Mouse (Mus musculus): ENCODE measurements around the gene Stac3. TPM values are rescaled to one million over a fixed set of nuclear protein-coding genes. Genes with fewer than 3 reads are reported as not detected.

Stac3 gene
- total RNA-seq, 2 experiments from 2014 or later, result 3.5 to 5.3 TPM

DNA sequence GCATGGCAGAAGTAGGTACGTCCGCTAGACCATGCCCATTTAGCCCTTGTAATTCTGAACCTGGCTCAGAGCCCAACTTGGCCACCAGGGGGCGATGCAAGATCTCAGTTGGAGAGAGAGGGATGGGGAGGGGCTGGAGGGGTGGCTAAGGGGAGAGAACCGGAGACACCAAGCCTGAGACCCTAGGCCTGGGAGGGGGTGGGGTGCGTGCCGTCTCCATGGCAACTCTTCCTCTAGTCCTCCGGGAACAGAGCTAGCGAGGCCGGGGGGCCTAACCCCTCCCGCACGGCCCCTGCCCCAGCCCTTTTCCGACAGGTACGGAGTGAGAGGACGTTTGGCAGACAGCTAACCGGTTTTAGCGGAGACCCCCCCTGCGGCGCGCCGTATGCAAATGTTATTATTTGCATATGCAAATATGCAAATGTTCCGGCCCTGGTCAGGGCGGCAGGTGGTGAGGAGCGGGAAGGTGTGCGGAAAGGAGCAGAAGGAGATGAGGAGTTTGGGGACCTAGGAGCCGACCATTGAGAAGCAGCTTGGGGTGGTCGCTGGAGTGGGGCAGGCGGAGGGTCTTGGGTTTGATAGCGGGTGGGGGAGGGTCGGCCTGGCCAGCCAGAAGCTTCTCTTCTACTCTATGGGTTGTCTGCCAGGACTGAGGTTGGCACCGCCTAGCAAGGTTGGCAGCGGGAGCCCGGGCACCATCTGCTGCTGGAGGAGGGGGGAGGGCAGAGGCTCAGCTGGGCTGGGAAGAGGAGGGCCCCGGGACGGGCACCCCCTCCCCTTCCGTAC, 7.8 kb downstream of the Stac3 start:
- DNase-seq (ENCODE audit: low spot score in 2 of 2), result peak; percentile 95

DNA sequence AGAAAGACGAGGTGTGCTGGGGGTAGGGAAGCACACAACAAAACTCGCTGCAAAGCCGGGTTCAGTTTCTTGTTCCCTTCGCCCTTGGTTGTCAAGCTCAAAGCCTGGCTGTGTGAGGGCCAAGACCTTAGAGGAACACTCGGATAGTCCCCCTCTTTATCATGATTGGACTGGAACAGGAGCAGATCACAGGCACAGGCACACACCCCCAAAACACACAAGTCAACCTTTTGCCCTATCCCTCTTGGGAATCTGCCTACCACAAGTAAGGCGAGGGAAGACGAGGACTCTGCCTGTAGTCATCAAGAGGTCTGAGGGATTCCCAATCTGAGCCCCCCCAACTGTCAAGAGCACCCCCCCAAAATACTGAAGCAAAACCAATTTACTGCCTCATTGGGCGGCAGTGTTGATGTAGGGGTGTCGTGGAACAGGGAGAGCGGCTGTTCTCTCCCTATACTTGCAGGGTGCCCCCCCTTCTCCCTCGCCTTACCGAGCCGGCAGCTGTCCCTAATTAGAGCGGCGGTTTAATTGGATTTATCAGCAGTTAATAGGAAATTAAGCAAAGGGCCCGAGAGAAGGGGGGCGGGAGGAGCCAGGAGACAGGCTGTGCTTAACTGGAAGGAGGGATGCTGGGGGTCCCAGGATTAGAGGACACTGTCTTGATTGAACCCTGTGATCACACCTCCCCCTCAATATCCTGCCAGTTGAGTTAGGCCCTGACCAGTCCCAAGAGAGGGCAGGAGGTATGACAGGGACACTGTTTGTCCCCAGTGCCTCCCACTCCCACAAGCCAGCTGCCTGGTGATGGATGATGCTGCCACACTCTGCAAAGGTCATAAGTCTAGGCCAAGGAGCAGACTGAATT, 8.6 kb downstream of the Stac3 start:
- DNase-seq (ENCODE audit: low spot score in 2 of 2), result peak in 1 of 2 experiments; percentile 63

DNA sequence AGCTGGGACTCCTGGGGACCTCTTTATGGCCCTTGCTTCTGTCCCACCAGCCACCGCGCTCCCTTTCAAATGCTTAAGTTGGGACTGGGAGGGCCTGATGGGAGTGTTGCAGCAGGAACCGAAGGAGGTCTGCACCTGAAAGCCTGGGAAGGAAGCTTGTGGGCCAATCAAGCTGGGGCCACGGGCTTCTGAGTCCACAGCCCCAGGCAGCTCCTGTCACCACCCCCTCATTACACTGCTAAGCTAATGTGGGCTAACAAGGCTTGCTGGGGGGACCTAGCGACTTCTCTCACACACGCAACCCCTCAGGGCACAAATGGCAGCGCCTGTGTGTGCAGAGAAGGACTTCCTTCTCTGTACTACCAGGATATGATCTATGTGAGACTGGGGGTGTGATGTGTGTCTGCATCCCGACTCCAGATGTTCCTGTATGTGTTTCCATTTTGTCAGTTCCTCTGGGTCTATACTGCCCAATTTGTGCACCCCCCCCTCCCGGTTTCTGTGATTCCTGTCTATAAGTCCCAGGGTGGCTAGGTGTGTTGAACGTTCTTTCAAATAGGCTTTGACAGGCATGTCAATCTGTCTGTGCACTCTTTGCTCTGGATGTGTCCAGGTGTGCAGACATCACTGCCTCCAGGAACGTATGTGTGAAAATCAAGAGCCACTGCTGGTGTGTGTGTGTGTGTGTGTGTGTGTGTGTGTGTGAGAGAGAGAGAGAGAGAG, 9.6 kb downstream of the Stac3 start:
- peak in 1 of 2 experiments; percentile 30 for DNase-seq (ENCODE audit: low spot score in 2 of 2)

DNA sequence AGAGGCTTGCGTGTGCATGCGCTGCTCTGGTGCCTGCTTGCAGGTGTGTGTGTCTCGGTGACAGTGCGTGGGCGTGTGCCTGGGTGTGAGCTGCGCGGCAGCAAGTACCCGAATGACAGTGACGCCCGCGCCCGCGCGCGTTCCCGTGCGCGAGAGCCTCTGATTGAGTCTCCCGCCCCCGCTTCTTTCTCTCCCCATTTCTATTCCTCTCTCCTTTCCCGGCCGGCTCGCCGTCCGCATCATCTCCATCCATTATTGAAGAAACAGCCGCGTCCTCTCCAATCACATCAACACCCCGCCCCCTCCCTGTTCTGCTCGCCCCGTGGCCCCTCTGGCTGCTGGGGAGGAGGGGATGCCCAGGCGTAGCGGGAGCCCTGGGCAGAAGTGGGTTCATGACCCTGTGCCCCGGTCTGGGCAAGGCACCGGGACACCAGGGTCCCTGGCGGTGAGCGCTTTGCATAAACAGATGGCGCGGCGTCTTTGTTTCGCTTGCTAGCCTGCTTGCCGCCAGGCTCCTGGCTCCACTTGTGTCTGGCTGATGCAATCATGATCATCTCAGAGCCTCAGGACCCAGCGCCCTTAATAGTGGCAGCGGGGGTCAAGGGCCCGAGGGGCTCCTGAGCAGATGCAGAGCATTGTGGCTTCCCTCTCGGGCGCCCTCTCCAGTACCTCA, 10.3 kb downstream of the Stac3 start:
- DNase-seq (ENCODE audit: low spot score in 2 of 2), result peak; percentile 75 to 80

DNA sequence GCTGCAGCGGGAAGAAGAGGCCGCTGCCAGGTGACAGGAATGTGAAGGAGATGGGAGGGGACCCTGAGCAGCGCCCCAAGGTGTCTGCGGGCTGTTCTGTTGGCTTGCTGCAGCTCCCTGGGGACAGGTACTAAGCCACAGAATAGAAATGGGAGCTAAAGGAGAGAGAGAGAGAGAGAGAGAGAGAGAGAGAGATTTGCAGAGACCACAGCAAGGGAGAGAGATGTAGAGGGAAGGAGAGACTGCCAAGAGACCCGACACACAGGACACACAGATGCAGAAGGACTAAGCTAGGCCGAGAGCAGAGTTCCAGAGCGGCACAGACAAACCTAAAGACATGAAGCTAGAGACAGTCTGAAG, 10.8 kb downstream of the Stac3 start:
- DNase-seq (ENCODE audit: low spot score in 2 of 2), result no peak

DNA sequence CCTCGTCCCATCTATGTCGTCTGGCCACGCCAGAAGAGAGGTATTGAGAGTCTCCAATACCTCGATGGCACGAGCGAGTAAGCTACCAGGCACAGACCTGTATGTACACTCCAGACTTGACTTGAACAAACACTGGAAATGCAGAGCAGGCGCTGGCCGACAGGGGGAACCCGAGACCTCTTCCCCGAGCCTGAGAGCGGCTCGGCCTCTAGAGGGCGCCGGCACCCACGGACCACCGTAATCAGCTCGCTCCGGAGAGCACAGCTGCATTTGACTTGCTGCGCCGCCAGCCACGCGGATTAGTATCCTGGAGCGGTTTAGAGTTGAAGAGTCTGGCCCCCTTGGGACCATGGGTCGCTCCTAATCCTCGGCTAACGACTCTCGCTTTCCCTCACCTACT, 11.3 kb downstream of the Stac3 start:
- peak; percentile 98 for DNase-seq (ENCODE audit: low spot score in 2 of 2)

DNA sequence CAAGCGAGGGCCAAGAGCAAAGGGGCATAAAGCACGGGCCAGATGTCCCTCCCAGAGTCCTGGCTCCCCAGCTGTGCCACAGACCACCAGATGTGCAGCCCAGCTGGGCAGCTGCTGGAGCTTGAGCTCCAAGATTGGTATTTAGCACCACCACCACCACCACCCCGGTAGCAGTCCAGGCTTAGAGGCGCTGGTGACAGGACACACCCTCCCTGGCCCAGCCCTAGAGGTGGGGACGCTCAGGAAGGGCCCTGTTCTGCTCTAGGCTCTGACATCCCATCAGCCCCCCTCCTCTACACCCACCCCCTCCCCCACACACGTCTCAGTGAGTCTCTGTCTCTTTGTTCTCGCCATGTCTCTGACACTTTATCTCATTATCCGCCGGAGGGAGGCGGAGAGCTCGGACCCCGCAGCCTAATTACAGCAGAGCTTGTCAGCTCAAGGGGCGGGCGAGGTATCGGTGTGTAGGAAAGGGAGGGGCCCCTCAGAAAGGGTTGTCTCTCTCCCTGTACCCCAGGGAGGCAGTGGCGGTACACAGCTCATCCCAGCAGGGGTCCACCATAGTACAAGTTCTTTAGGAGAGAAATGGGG, 12.1 kb downstream of the Stac3 start:
- no peak for DNase-seq (ENCODE audit: low spot score in 2 of 2)

DNA sequence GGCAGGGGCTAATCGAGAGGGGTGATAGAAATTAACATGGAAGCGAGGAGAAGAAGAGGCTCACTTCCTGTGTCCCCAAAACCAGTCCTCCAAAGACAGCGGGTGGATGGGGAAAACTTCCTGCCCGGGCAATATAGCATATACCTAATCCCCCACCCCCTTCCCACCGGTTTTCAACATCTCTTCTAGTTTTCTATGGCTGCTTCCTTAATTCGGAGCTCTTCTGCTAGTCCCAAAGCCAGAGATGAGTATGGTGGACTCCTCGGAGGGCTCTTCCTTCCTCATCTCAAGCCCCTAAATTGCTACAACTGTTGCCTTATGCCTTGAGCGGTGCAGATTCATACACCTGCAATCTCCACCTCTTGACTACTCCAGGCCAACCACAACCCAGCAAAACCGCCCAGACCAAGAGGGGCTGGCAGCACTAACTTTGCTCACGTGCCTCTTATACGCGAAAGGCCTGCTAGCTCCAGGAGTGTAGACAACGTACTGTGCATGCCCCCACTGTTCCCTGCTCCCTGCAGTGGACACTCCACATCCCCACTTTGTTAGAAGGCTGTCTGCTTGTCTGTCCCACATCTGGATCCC, 12.7 kb downstream of the Stac3 start:
- DNase-seq (ENCODE audit: low spot score in 2 of 2), result no peak

DNA sequence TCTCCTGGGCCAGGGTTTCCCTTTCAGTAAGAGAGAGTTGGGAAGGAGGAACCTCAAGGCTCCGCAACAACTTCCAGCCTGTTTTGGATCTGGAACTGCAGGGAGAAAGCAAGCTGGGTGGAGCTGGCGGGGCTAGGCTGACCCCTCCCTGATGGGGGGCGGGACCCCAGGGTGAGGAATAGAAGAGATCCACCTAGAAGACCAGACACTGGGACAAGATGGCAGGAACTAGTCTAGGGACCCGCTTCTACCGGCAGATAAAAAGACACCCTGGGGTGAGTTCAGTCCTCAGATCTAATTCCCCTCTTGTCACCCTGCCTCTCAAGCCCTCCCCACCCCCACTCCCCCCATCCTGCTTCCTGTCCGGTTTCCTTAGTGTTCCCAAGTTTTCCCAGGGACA, 13.3 kb downstream of the Stac3 start, which contains the start of gene Ndufa4l2:
Gene Ndufa4l2, plus strand, starts transcription at position 204 of the 400 bp plus-strand sequence.
- no peak for DNase-seq (ENCODE audit: low spot score in 2 of 2)

DNA sequence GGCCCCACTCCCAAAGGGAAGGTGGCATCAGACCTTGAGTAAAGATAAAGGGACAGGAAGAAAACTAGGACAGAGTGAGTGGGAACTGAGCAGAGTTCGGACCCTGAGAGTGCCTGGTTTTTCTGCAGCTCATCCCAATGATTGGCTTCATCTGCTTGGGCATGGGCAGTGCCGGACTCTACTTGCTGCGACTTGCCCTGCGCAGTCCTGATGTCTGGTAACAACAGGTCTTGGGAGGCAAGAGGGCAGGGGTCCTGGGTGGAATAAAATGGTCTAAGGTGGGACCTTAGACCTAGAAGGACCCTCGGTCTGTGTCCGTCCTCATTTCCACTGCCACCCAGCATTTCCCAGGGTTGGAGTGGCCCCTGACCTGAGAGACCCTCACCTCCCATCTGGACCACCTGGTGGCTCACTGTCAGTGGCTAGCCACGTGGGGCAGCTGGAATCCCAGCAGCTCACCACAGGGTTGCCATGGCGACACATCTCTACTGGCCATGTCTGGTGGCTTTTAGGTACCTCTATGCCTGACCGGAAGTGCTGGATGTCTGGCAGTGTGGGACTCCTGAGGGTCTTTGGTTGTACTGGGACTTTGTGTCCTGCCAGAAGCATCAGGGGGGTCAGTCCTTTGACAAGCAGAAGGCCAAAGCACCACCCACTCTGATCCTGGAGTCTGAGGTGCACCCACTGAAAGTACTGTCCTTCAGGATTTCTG, 13.9 kb downstream of the Stac3 start:
- no peak for DNase-seq (ENCODE audit: low spot score in 2 of 2)

DNA sequence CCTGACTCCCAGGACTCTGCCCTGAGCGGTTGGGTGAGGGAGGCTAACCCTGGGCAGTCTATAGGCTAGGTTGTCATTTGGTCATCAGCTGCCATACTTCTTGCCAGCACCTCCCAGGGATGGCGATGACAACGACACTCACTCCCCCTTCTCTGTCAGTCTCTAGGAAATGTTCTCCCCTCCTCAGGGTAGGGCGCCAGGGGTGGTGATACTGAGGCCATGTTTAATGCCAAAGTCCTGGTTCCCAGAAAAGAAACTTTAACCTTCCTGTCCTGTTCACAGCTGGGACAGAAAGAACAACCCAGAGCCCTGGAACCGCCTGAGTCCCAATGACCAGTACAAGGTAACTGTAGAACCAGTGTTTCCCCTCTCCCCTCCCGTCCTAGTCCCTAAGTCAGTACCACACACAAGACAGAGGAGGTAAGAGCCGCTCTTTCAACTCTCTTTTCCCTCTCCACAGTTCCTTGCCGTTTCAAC, 14.5 kb downstream of the Stac3 start:
- DNase-seq (ENCODE audit: low spot score in 2 of 2), result no peak

DNA sequence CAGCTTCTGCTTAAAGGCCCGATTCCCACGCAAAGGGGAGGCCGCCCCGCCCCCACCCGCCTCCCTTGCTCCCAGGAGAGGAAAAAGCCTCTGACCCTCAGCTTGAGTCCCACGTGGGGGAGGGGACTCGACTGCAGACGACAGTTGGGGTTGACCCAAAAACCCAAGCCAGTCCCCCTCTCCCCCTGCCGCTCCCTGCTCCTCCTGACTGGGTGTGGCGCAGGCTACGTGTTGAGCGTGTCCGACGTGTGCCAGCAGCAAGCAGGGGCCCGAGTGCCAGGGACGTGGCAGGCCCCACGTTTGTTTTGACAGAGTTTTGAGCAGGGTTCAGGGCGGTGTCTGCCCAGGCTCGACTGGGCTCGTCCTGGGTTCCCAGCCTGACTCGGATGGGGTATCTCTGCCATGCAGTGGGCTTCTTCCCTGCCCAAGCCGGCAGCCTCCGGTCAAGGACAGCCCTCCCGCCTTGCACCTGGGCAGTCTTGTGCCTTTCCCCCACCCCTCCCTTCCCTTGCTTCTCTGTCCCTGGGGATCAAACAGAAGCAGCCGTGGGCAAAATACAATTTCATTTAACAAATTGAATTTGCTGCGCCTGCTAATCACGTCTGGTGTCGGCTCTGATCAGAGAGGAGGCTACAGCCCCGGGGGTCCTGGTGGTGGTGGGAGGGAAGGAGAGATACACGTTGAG, 15.2 kb downstream of the Stac3 start:
- no peak for DNase-seq (ENCODE audit: low spot score in 2 of 2)

DNA sequence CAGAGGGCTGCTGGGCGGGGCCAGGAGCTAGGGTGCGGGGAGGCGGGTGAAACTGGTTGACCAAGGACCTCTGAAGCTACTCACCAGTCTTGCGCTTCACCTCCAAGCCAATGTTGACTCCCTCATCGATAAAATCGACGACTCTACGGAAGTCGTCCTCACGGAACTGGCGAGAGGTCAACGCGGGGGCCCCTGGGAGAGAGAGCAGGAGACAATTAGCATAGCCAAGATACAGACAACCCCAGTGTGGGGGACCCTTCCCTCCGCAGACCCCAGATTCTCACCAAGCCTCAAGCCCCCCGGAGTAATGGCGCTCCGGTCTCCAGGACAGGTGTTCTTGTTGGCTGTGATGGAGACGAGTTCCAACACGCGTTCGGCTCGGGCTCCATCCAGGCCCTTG, 16.5 kb downstream of the Stac3 start:
- DNase-seq (ENCODE audit: low spot score in 2 of 2), result no peak

DNA sequence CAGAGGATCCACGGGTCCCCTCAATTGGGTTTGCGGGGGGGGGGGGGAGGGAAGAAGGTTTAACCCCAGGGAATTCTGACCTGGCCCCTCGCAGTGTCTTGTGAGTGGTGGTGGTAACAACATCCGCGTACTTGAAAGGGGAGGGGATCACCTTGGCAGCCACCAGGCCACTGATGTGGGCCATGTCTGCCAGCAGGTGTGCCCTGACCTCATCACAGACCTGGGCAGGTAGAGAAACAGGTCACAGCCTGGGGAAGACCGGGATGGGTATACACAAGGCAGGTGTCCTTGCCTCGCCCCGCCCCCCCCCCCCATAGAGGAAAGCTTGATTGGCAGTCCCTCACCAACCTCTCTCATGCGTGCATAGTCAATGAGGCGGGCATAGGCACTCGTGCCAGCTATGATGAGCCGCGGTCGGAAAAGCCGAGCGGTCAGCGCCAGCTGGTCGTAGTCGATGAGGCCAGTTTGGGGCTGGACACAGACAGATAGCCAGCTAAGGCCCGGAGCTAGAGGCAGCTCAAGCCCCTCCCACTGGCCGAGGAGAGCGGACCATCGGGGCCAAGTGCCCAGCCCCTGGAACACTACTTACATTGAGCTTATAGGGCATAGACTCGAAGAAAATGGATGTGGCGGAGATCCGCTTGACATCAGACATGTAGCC, 17.7 kb downstream of the Stac3 start:
- no peak for DNase-seq (ENCODE audit: low spot score in 2 of 2)

DNA sequence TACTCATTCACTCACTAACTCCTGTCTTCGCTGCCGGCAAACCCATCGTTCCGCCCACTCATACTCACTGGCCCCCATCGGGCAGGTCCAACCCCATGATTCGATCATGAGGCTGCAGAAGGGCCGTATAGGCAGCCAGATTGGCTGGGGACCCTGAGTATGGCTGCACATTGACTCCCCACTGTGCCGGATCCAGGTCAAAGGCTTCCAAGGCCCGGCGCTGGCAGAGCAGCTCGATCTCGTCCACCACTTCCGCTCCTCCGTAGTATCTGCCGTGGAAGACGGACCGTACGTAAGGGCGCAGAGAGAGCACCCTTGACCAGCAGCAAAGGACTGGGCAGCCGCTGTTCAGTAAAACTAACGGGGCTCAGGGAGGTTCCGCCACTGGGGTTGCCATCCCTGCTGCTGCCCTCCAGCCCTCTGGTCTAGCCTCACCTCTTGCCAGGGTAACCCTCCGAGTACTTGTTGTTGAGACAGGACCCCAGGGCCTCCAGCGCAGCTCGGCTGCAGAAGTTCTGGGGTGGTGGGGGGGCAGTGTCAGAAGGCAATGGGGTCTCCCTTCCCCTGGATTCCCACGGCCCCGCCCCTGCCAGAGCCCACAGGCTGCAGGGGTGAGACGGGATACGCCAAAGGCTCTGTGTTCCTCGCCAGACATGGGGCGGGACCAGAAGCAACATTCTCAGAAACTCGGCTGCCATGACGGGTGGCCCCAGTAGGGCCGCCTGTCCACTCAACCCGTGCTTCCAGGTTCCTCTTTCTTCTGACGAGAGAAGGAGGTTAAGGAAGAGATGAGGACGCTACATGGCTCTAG, 18.6 kb downstream of the Stac3 start:
- DNase-seq (ENCODE audit: low spot score in 2 of 2), result no peak

DNA sequence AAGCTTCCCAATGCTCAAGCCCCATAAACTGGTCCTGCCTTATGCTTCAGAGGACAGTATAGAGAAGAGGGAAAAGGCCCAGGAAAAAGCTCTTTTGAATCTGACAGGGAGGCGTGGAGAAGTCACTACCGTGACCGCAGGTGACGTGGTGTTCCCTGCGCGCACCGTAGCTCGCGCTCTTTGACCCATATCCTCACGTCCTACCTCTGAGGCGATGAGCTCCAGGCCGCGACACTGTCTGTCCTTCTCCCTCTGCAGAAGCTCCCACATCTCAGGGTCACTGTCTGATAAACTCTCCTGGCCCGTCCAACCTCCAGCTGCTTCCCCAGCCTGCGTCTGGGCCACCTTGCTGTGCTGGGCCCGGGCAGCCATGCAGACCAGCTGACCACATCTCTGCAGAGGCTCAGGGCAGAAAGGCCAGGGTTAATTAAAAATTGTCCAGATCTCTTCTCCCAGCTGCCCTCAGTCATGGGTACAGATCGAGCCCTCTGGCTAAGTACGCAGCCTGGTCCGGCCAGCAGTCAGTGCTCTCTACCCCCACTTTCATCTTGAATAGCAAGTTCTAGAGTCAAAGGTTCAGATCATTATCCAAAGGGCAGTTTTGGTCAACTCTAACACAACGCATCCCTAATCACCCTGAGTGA, 19.4 kb downstream of the Stac3 start:
- DNase-seq (ENCODE audit: low spot score in 2 of 2), result no peak

DNA sequence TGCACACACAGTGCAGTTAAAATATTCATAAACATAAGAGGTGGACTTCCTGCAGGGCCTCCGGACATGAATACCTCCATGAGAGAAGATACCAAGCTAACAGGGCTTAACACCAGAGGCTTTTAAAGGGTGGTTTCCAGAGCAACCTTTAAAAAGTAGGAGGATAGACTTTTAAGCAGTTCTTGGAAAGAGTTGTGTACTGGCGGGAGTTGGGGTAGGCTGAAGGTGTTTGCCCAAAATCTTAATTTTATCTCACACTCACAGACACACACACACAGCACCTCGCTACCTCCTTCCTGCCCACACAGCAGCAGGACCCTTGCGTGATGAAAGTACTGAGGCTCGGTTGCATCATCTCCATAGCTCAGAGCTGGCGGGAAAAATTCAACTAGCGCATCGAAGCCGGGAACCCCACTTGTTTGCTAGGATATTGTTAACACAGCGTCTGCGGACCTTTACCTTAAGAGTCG, 20.2 kb downstream of the Stac3 start:
- no peak for DNase-seq (ENCODE audit: low spot score in 2 of 2)

All from layer of hippocampus, postnatal 10 days (tissue).